Mouse (Mus musculus): ENCODE measurements at regions not wholly inside any gene's neighbourhood (a gene's known extent, or its start where the extent isn't known, plus 50 kb on each side); places are given as distances from the start of the nearest gene placed in this dataset.
A peak's percentile ranks its signal among the peaks of the same experiment; 100 is the strongest.

DNA sequence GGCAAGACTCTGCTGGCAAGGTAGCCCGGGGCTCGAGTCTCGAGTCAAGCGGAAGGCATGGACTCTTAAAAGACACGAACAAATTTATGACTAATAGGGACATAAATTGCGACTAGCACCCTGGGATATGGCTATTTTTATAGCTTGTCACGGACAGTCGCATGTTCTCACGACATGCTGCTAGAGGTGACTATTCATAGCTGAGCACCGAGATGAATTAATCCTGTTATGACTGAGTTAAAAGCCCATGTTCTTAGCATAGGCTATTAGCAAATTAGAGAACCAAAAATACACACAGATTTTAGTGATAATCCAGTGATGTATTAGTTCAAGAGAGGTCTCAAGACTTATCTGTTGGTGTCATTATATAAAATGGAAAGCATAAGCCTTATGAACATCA is 539.2 kb downstream of the Gm19410 start:
- no peak for DNase-seq

DNA sequence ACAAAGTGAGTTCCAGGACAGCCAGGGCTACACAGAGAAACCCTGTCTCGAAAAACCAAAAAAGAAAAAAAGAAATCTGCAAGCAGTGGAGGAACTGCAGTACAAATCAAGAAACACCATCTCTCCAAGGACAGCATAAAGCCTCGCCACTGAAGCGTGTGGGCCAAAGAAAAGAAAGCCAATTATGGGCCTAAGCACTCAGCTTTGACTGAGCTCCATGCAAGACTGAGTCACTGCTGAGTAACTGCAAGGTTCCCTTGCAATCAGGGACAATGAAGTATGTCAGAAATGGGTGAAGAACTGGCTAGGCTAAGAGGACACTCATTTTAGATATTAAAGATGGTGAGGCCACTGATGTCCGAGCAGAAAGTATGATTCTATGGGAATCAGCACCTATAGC is 540.7 kb downstream of the Gm19410 start:
- DNase-seq = no peak

DNA sequence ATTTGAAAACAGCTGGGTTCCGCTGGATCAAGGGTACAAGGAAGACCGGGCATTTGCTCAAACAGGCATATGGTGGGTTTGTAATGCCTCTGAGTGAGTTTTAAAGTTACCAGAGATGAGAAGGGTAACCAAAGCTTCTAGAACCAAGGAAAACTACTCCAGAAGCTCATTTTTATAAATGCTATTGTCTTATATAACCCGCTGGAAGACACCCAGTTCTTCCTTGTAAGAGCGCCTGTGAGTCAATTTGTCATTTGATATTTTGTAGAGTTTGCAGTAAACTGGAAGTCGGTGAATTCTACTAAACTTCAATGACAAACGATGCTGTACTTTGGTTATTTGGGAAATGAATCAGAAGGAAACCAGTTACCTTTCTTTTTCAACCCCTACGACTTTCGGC is 541.9 kb downstream of the Gm19410 start:
- no peak for DNase-seq

DNA sequence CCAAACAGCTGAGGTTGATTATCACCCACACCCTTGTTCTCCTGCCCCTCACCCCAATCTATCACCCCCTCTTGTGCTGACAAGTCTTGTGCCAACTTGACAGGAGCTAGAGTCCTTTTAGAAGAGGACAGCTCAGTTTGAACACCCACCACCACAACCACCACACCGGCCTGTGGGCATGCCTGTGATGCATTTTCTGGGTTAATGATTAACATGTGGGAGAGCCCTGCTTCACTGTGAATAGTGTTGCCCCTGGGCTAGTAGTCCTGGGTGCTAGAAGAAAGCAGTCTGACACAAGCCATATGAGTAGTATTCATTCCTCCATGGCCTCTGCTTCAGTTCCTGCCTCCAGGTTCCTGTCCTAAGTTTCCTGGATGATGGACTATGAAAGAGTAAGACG is 542.5 kb downstream of the Gm19410 start:
- DNase-seq = peak in 1 of 2 experiments; percentile 24

DNA sequence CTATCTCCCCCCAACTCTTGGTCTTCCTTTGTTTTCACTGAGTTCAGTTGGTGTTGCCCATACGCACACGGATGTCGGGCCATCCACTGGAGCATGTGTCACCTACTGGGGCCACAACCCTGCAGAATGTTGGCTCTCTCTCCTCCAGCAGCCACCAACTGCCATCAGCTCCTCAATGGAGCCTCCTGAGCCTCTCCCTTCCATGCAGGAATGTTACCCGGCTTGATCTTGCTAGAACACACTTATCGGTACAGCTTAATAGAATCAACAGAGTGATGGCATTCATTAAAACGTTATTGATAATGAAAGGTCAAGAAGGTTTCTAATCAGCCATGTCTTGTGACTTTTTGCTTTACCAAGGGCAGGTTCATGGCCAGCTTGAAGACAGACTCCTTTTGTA is 543.7 kb downstream of the Gm19410 start:
- DNase-seq = no peak

DNA sequence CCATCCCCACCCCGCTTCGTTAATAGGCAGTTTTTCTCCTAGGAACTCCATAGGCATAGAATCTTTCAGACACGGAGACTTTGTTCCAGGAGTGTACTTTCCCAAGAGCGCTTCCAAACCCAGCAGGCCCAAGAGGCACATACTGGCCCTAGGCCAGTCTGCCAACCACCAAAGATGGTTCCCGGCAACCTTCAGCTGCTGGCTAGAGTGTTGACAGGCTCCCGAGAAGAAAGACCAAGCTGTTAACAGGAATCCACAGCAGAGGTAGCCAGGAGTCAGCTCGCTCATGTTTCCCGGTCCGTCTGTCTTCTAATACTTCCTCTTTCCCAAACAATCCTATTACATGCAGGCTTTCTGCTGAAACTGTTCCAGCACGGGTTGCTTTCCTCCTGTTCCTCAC is 544.4 kb downstream of the Gm19410 start:
- no peak for DNase-seq

DNA sequence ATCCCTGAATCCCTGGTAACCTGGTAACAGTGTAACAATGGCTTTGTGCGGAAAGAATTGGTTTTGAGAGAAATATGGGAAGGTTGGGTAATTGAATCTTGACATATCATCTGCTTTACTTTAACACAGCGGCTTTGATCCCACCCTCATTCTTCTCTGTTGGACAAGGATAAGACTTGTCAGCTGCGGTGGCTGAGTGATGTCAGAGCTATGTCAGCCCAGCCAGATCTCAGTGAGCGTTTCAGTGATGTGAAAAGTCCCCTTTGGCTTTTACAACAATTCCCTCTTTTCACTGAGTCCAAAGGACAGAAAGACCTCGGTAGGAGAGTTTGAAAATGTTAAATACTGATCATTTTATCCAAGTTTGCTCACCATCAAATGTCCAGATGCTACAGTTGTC is 546.1 kb downstream of the Gm19410 start:
- DNase-seq = no peak

DNA sequence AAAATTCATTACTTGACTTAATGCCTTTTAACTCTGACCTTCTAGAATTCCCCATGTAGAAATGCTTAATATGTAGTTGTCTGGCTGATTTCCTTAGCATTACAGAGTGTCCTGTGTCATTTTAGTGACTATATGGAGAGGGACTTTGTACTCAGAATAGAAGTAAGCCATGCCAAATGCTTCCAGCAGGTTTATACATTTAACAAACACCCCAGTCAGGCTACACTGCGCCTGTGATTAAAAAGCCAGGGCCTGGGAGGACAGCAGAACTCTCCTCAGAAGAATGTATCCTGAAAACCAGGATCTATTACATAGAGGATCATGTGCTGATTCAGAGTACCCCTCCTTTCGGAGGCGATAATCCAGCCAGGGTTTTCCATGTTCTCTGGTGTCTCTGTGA is 547.4 kb downstream of the Gm19410 start:
- no peak for DNase-seq

DNA sequence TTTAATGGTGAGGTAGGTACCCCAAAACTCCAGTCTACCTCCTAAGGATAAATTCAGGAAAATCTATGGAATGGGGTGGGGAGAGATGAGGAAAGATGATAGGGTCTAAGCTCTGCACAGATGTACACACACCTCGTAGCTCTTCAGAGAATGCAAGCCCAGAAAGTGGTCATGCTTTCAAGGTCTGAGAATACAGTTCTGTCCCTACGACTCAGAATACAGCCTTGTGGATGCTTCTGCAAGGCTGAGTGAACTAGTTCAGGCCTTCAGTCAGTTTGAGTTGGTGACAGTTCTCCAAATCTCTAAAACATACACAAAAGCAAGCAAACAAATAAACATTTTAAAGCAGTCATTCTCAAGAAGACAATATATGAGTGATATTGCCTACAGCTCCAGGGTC is 552.8 kb downstream of the Gm19410 start:
- no peak for DNase-seq

DNA sequence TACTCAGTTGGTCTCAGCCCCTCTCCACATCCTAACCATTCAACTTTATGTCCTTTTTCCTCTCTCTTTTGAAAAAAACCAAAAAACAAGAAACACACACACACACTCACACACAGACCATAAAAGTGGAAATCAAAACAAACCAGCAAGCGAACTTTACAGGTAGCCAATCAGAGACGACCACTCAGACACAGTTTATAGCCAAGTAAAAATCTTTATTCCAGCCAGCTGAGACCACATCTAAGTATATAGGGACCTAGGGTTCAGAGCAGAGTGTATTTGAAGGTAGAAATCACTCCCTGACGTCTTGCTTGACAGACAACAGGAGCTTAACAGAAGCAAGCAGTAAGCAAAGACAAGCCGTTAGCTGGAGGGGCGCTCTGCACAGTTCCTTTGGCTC is 553.3 kb downstream of the Gm19410 start:
- DNase-seq = no peak

DNA sequence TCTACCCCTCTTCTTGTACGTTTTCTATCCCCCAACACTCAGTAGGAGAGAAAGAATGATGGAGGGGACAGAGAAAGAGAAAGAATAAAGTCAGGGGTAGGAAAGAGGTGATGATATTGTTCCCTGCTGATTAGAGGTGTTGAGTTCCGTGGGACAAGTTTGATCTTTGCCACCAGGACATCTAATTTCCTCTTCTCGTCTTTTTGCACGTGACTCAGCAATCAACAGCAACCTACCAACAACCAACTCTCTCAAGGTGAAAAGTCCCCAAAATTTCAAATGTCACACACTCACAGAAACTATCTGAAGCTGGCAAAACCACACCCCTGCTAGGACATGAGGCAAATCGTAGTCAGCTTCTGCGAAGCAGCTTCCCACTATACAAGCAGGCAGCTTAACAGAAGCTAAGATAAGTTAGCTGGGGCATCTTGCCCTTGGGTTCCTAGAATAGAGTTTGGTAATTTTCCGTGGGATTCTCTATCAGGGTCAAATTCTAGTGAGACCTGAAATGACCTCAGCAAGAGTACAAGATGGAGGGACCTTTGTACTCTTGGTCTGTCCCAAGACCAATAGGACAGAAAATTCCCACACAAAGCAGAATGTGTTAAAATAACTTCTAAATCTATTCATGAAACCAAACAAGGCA is 553.8 kb downstream of the Gm19410 start:
- peak; percentile 25 to 54 for DNase-seq

DNA sequence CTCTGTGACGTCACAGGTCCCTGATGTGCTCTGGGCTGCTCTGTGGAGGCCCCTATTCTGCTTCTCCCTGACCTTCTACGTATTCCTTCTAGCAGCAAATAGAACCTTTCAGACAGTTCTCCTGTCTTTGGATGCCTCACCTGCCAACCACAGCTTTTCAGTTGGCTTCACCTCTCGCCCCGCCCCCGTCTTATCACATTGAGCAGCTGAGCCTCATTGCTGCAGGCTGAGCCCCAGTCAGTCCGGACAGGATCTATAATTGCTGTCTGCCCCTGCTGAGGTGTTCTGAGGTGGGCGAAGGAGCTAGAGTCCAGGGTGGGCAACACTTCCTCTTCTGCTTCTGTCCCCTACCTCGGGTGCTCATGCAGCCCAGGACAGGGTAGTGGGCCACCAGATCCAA is 556.5 kb downstream of the Gm19410 start:
- no peak for DNase-seq

DNA sequence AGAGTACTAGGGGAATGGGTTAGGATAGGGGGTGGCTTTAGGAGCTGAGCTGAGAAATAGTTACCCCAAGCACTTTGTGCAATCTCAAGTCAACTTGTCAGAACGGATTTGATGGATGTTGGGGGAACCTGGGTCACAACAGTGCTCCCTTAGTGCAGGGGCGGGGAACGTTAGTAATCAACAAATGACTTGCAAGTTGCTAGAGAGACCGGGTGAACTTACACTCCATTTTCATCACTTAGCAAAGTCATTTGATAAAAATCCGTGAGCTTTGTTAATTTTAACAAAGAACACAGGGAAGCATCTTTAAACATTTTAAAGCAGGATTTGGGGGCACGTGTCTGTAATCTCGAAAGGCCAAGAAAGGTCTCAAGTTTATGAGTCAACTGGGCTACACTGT is 557.0 kb downstream of the Gm19410 start:
- no peak for DNase-seq

DNA sequence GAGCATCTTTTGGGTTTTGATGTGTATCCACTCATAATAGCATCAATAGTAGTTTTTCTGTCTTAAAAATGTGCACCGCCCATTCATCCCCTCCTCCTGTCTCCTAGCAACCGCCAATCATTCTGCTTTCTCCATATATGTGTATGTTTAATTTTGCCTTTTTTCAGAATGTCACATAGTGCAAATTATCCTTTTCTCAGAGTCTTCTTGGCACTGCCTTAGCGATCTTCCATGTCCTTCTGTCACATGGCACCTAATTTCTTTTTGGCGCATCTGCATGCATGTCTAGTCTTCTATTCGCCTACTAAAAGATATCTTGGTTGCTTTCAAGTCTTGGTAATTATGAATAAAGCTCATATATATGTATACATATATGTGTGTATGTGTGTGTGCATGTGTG is 573.0 kb downstream of the Gm19410 start:
- DNase-seq = no peak

DNA sequence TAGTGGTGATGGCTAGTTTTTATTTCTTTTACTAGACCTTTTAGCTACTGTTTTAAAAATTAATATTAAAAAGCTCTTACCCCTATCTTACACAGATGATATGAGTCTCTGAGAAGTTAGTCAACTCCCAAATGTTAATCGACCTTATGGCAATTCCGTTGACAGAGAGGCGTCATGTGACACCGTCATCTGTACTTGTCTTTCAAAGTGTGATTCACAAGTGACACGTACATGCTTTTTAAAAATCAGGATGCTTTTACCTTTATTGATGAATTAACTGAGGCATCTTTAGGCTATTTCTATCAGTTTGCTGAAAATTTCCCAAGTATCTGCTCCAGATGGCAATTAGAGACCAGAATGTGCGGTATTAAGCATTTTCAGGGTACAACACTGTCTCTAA is 573.9 kb downstream of the Gm19410 start:
- no peak for DNase-seq

DNA sequence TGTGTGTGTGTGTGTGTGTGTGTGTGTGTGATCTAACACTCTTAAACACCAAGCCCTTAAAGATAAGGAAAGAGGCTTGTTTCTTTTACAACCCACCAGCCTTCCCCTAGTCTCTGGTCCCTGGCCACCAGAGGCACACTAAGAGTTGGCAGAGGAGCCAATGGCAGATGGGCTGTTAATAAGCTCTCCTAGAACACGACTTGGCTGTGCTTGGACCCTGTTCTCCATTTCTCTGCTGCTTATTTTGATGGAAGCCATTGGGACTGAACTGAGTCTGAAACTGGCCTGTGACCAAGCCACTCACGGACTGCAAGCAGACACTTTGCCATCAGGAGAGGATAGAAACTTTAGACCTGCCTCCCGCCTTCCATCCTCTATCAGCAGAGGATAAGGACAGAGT is 574.9 kb downstream of the Gm19410 start:
- no peak for DNase-seq

DNA sequence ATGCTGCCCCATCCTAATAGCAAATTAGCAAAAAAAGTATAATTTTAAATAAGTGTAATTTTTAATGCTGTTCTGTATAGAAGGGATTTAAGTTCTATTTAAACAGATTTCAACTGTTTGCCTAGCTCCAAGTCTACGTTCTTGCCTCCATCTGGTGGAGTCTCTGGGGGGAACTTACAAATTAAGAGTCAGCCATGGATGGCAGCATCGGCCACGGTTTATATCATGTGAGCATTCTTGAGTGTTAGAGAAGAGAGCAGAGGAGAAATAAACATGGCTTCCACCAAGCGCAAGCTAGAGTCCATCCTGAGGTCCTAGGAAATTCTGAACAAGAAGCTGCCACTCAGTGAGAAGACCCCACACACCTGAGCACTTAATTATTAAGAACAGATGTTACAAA is 576.4 kb downstream of the Gm19410 start:
- no peak for DNase-seq

DNA sequence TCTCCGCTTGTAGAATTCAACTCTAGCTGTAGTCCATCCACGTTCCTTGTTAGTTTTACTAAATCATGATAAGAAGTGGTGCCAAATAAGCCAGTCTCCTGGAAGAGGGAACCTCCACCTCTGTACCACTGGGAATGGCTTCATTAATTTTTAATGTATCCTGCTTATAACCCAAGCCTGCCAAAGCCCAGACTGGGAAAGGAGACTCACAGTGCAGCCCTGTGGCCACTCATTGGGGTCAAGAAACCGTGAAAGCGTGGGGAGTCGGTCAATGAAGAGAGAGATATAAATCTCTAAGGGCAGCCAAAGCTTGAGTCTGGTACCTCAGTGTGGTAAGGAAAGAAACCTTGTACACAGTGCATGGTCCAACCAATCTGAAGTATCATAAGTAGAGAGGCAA is 577.1 kb downstream of the Gm19410 start:
- no peak for DNase-seq

DNA sequence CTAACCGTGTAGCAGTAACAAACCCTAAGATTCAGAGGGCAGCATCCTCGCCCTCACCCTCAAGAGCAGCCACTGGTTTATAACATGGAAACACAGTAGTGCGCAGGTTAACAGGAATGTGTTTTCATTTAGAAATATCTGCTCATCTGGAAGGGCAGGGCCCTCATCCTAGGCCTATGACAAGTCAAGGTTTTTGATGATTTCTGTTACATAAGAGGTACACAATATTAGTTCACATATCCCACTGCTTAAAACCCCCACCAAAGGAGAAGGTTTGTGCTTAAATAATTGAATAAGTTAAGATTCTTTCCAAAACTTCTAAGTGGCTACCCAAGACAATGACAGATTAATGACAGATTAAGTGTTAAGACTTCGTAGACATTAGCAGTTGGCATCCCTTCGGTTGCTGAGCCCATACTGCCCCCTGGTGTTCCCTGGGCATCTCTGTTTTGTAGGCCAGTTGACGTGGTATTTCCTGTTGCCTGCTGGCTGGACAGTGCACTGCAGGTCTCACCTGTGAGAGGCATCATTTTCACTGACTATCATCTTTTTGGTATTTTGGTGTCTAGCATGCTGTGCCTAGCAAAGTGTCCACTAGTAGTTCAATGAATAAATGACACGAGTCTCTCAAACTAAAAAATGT is 581.2 kb downstream of the Gm19410 start:
- peak; percentile 81 to 91 for DNase-seq

DNA sequence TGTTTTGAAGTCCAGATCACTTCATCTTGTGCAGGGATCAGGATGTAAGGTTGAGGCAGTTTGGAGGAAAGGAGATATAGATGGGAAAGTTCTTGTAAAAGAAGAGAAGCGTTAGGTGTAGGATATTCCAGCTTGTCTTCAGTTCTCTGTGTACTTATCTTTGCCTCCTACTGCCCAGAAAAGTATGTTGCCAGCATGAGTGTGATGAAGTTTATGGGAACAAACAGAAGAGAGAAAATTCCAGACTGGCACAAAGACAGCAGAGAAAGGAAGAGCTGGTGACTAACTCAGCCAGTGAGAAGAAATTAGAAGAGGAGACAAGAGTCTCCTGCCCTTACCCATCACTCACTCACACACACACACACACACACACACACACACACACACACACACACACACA is 582.5 kb downstream of the Gm19410 start:
- no peak for DNase-seq

DNA sequence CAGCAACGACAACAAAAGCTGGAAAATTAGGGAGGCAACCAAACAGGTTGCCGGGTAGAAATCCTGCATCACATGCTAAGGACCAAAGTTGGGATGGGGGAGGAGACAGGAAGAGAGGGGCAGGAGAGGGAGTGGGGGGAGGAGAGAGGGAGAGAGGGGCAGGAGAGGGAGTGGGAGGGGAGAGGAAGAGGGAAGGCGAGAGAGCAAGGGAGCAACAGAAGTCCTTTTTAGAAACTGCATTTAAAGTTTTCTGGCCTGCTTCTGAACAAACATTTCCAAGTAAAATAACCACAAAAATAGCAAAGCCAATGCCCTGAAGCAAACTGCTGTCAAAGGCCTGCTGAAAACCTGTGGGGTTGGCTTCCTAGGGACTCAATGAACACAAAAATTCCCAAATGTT is 589.3 kb downstream of the Gm19410 start:
- DNase-seq = no peak

DNA sequence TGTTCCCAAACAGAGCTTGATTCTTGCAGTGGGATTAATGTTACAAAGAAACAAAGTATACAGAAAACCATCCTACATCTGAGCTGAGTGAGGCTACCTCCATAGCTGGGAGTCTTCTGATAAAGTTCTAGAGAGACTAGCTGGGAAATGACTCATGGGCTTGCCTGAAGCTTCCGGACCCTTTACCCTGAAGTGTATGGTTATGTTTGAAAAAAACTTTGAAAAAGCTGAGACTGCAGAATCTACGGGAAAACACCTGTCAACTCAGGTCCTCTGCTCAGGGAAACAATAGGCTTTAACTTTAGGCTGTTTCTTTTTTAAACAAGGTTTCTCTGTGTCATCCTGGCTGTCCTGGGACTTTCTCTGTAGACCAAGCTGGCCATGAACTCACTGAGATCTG is 593.4 kb downstream of the Gm19410 start:
- no peak for DNase-seq

DNA sequence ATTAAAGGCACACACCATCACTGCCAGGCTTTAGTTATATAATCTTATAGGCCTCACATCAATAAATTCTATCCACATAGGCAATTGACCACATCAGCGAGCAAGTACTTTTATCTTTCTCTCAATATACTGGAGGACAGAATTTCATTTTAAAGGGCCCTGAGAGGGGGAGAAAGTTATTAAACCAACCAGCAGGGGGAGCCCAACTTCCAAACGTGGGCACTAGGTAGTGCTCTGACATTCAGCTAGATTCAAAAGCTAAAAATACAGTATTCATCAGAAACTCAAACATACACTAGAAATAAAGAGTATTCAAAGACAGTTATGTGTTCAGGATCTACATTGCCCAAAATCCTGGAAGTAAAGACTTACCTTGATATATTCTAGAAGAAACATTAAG is 595.7 kb downstream of the Gm19410 start:
- peak; percentile 47 to 71 for DNase-seq

DNA sequence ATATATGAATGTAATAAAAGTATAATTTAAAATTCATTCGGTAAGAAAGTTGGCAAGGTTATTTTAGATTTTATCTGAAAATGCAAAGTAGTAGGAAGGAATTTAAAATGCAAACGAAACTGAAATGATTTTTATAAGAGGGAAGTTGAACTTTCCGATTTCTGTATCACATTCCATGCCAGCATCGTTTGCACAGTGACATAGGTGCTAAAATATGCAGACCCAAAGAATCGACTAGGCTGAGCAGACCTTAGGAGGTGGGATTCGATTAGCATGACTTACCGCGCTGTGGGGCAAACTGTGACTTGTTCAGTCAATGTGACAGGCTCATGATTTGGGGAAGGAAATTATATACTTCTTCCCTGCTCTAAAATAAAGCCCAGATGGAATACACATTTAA is 596.2 kb downstream of the Gm19410 start:
- DNase-seq = no peak

DNA sequence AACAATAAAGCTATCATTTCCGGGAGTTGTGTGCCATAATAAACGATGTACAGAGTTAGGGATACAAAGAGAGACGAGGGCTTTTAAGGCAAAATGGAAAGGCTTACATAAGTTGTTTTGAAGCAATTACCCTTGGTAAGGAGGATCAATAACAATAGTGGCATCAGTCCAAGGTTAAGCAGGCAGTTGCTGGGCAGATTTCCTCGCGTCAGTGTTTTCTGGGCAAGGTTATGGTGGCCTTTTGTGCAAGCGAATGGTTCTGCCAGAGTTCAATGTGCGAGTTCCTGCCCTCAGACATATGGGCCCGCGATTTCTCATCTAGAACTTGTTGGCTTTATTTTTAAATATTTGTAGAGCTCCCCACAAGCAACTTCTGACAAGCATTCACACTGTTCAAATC is 597.7 kb downstream of the Gm19410 start:
- no peak for DNase-seq
